Mouse (Mus musculus): ENCODE data around the gene Adam6b.
"Not testable (repeated sequence)": the region's sequence is repeated elsewhere in the genome, so short reads cannot be mapped to it uniquely, and the experiment has no call there.

The Adam6b gene

GRCm38 (mm10) chr12:113489211-113489610 lies at the start of gene Adam6b:
Gene Adam6b (plus strand): TSS chr12:113489511.
- DNase-seq (ENCODE audit: low spot score in 2 of 2), result not testable (repeated sequence)

GRCm38 (mm10) chr12:113446061-113446460 lies 43.2 kb upstream of the Adam6b start:
- DNase-seq (ENCODE audit: low spot score in 2 of 2), result no peak

GRCm38 (mm10) chr12:113476164-113476563 lies 13.1 kb upstream of the Adam6b start:
- DNase-seq (ENCODE audit: low spot score in 2 of 2), result no peak

DNA sequence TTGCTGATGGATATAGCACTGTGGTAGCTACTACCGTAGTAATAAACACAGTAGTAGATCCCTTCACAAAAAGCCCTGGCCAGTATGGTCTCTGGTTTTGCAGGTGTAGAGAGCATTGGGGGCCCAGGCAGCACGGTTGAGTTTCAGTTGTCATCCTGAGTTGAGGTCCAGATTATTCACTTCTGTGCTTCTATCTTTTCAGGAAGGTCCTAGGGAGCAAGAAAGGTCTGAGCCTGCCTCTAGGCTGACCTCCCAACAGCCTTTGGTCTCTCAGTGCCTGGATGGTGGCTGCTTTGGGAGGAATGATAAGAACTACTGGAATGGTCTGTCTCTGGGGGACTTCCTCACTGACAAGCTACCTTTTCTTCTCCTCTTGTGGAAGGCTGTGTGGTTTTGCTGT lies 7.2 kb upstream of the Adam6b start:
- no peak for DNase-seq (ENCODE audit: low spot score in 2 of 2)

GRCm38 (mm10) chr12:113482661-113483389 lies 6.5 kb upstream of the Adam6b start:
- no peak for DNase-seq (ENCODE audit: low spot score in 2 of 2)

- no peak for DNase-seq (ENCODE audit: low spot score in 2 of 2)
Observed at GRCm38 (mm10) chr12:113483492-113484162, 5.7 kb upstream of the Adam6b start.

DNA sequence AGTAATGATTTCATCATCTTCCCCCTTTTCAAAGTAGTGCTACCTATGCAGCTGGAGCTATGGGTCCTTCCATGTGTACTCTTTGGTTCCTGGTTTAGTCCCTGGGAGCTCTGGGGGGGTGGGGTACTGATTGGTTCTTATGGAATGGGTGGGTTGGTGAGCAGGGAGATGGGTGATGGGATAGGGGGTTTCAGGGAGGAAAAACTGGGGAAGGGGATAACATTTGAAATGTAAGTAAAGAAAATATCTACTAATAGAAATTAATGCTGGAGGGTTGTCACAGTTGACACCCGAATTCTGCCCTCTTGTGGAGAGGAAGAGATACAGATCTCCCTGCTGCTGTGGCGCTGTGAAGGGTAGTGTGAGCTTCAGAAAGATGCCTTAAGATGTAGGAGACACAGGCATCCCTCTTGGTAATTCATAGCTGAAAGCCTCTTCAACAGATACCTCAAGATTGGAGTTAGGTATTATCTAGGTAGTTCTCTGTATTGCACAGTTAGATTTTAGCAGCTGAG lies 4.3 kb upstream of the Adam6b start:
- DNase-seq (ENCODE audit: low spot score in 2 of 2), result no peak

DNA sequence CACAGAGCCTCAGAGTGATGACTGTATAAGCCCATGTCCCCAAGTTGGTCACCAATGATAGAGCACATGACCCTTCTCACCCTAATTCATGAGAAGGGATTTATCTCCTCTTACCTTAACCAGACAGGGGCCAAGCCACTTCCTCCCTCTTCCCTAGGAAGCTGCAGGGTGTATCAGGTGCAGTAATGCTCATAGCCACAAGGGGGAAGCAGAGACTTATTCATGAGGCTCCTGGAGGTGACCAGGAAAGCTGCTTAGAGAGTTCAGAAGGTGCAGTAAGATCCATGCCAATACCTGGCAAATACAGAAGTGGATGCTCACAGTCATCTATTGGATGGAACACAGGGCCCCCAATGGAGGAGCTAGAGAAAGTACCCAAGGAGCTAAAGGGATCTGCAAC lies 1.6 kb upstream of the Adam6b start:
- peak; percentile 38 to 55 for DNase-seq (ENCODE audit: low spot score in 2 of 2)

DNA sequence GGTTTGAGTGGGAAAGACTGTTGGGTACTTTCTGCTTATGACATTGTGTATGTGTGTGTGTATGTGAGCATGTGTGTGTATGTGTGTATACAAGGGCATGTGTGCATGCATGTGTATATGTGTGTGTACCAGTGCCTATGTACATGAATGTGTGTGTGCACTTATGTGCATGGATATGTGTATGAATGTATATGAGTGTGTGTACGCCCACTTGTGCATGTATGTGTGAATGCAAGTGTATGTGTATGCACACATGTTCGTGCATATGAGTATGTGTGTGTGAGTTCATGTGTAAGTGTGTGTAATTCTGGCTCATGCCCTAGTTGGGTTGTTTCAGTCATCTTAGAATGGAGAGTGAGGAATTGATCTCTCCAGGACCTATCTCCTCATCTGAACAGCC lies 36.6 kb downstream of the Adam6b start:
- no peak for DNase-seq (ENCODE audit: low spot score in 2 of 2)
